Mouse (Mus musculus): ENCODE data around the gene Man2a2.
"Not testable (repeated sequence)": the region's sequence is repeated elsewhere in the genome, so short reads cannot be mapped to it uniquely, and the experiment has no call there.

The Man2a2 gene

DNA sequence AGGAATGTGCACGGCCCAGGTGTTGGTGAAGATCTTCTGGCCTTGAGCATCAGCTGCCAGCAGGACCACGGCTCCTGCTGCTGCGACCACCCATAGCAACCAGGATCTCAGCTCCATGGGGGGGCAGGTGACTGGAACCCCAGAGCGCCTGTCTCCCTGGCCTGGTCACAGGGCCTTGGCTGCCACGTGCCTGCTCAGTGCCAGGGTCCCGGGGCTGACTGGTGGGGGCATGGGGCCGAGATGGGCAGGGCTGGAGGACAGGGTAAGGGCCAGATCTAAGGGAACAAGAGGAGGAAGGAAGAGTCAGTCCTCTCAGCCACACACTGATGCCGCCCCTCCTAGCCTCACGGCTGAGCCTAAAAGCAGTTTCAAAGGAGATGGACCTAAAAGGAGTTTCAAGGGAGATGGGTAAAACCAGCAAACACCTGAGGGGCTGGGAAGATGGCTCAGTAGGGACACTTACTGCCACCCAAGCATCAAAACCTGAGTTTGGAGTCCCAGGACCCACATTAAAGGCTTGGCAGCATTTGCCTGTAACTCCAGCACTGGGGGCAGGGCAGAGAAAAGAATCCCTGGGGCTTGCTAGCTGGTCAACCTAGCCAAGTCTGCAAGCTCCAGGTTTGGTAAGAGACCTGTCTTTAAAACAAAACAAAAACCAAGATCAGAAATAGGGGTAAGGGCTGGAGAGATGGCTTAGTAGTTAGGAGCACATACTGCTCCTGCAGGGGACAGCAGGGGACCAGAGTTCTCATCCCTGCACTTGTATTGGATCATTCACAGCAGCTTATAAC lies 27.7 kb upstream of the Man2a2 start:
- no peak for DNase-seq

GRCm38 (mm10) chr7:80397986-80398385 lies 26.8 kb upstream of the Man2a2 start:
- DNase-seq, result no peak

DNA sequence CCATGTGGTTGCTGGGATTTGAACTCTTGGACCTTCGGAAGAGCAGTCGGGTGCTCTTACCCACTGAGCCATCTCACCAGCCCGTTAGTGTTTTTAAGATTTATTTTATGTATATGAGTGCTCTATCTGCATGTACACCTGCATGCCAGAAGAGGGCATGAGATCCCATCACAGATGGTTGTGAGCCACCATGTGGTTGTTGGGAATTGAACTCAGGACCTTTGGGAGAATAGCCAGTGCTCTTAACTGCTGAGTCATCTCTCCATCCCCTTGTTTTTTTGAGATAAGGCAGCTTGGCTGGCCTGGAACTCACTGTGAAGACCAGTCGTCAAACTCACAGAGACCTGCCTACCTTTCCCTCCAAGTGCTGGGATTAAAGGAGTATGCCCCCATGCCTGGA lies 25.3 kb upstream of the Man2a2 start:
- not testable (repeated sequence) for DNase-seq

DNA sequence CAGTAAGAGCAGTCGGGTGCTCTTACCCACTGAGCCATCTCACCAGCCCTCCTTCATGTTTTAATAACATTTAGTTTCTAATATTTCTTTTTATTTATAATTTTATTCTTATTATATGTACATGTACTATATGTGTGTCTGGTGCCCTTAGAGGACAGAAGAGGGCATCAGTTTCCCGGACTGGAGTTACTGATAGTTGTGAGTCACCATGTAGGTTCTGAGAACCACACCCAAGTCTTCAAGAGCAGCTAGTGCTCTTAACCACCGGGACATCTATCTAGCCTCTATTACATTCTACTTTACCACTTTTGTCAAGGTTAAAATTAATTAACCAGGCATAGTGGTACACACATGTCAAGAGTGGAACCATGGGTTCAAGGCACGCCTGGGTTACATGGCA lies 23.4 kb upstream of the Man2a2 start:
- no peak for DNase-seq

- no peak for DNase-seq
These were observed 20.9 kb upstream of the Man2a2 start for GRCm38 (mm10) chr7:80392119-80392518.

DNA sequence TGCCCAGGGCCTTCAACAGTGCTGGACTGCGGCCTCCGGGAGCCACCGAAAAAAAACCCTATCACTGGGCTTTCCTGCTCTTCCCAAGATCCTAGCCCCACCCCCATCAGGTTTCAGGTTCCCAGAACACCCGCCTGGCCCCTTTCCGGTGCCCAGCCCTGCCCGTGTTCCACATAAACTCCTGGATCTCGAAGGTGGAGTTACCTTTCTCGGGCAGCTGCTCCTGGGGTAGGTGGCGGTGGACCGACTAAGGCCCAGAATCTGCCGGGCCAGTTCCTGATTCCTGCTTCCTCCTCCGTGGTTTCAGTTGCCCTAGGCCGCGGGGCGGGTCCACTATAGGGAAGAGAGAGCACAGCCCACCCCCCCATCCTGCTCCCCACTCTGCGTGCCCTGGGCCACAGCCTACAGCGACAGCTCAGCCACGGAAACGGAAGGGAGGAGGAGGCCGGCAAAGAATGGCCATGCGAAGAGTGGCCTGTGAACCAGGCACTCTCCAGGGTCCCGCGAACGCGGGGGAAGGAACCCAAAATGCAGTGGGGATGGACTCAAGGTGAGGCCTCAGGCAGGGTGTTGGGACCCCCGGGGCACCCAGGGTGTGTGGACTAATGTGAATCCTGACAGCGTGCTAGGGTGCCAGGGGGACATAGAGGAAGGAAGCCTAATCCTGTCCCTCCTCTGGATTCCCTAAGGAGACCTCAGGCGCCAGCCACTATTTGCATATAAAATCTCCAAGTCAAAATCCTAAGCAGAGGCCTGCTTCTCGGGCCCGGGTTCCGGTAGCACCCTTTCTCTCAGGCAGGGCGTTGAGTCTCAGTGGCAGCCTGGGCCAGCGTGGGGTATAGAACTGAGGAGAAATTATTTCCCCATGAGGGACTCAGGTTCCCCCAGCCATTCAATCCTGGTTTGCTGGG lies 16.7 kb upstream of the Man2a2 start, which contains the start of gene Fes:
Gene Fes, minus strand, starts transcription at position 314 of the 911 bp plus-strand sequence.
- DNase-seq, result peak; percentile 62

- peak in 1 of 2 experiments; percentile 37 for DNase-seq
These were observed 16.0 kb upstream of the Man2a2 start for GRCm38 (mm10) chr7:80387033-80387632.

GRCm38 (mm10) chr7:80386235-80386930 lies 15.2 kb upstream of the Man2a2 start:
- DNase-seq, result peak; percentile 78 to 92

DNA sequence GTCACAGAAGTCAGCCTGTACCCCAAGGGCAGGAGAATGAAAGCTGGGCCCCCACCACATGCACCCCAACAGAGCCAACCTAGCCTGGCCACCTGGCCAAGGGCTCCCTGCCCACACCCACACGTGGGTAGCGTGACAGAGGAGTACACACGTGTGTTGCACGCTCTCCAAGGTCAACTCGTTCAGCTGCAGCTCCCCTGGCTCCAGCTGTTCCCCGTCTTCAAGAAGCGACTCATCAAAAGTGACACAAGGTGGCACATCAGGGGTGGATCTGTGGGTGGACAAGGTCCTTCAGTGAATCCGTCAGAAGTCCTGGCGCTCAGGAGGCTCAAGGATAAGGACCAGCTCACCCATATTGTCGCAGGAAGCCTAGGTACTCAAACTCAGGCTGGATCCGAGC lies 11.7 kb upstream of the Man2a2 start:
- DNase-seq, result no peak

DNA sequence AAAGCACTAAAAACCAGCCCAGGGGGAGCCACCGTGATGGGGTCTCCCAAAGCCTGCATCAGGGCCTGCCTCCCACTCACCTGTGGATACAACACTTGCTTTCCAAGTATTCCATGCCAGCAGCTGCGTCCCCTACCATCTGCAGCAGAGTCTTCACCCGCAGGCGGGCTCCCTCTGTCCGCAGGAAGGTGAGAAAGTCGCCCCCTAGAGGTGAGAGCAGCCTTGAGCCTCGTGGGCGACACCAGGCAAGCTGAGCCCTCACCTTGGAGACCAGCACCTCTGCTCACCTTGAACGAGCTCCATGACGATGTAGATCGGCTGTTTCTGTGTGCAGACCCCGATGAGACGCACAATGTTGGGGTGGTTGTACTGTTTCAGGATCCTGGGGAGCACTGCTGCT lies 8.4 kb upstream of the Man2a2 start:
- DNase-seq, result peak in 1 of 2 experiments; percentile 47

DNA sequence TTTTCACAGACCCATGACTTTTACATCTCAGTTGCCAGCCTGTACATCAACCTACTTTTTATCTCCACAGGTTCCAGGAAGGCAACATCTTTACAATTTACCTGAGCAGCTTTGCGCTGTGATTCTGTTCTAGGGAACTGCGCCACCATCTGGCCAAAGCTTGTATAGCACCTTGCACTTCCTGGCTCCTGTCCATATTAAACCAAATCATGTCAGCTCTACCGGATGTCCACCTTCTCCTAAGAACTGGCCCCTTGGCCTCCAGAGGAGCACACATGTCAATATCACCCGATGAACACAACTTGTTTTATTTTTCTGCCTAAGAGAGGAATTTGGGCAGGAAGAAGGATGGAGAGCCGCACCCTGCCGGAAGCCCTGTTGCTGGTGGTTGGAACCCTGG lies 6.3 kb upstream of the Man2a2 start:
- DNase-seq, result peak; percentile 45 to 77

GRCm38 (mm10) chr7:80376192-80376591 lies 5.0 kb upstream of the Man2a2 start:
- no peak for DNase-seq

DNA sequence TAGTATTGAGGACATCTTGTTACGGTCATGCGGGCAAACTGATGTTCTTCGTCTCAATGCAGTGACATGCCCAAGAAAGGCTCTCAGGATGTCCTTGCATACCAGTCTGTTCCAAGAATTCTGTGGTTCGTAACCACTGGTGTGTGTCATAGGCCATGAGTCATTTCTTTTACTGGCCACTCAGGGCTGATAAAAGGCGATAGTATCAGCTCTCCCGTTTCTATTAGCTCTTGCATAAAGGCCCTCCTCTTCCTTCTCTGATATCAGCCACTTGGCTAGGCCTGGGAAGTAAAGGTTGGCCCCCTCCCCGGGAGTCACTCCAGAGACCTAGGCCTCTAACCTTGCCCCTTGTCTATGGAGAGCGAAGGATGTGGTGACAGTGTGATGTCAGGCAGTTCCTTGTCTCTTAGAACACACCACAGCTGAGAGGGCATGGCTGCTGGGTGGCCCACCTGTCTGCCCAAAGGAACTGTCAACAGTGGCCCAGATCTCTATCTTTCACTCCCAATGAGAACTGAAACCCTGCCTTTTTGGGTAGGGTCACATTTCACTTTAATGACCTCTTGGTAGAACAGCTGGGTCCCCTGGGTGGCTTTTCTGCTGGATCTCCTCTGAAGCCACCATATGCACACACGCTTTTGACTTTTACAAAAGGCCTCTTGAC lies 4.3 kb upstream of the Man2a2 start:
- DNase-seq, result no peak

DNA sequence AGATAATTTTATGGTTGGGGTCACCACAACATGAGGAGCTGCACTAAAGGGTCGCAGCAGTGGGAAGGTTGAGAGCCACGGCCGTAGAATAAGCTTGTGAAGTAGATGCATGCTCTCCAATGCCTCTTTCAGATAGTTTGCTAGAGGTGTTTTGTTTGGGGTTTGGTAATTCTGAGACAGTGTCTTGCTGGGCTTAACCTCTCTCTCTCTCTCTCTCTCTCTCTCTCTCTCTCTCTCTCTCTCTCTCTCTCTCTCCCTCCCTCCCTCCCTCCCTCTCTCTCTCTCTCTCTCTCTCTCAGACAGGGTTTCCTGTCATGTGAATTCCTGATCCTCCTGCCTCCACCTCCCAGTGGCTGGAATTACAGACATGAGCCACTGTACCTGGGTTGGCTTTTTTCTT lies 3.6 kb upstream of the Man2a2 start:
- no peak for DNase-seq

GRCm38 (mm10) chr7:80374280-80374679 lies 3.1 kb upstream of the Man2a2 start:
- no peak for DNase-seq

DNA sequence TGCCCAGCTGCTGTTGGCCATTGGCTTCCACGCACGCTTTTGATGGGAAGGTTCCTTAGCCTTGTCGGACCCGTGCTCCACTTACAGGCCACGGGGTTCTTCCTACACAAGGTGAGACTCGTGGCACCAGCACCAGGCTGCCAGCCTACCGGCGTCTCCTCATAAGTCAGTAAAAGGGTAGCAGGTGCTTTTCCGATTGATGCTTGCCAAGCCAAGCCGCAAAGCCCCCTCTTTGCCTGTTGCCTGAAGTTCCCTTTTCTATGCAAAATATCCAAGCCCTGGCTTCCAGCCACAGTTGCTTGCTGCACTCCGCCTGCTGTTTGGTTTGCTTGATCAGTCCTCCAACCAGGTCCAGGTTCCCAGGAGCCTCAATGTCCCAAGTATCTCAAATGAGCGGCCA lies 2.7 kb upstream of the Man2a2 start:
- peak in 1 of 2 experiments; percentile 33 for DNase-seq

DNA sequence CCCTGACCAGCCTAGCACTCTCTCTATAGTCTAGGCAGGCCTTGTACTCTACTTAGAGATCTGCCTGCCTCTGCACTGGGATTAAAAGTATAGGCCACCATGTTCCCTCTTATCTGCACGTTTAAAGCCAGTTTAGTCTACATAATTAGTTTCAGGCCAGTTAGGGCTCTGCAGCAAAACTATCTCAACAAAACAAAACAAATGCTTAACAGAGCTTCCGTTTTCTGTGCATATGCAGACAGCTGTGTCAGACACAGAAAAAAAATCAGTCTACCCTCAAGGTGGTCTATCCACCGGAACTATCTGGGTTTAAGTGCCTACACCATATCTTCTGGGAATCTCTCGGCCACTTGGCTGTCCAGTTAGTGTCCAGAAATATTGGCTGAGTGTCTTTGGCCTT lies 2.2 kb upstream of the Man2a2 start:
- no peak for DNase-seq

DNA sequence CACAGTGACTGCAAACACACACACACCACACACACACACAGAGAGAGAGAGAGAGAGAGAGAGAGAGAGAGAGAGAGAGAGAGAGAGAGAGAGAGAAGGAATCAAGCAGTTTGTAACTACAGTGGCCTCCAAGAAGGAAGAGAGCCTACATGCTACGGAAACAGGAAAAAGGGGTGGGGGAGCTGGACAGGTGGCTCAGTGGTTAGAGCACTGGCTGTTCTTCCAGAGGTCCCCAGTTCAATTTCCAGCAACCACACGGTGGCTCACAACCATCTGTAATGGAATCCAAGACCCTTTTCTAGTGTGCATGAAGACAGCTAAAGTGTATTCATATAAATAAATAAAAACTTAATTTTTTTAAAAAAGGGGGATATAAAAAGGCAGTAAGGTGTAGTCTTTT lies 1.5 kb upstream of the Man2a2 start:
- DNase-seq, result no peak

- DNase-seq, result no peak
These were observed 991 bp upstream of the Man2a2 start for GRCm38 (mm10) chr7:80372166-80372565.

GRCm38 (mm10) chr7:80370649-80371040 lies 530 bp downstream of the Man2a2 start:
- peak; percentile 77 to 81 for DNase-seq

DNA sequence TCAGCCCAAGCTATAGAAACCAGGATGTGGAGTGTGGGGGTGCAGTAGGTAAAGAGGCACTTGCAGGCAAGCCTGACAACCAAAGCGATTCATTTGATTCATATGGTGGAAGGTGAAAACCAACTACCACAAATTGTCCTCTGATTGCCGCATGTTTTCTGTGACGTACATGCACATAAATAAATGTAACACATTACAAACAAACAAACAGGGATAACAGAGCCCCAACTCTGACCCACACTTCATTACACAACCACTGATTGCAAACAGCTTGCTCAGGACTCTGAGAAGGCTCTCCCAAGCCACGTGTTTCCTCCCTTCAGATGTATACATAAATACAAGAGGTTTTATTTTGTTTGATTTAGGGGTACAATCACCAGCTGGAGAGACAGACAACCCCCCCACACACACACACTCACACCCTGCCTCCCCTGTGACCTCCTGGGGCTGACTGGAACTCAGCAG lies 1.2 kb downstream of the Man2a2 start:
- DNase-seq, result no peak

GRCm38 (mm10) chr7:80369461-80369860 lies 1.7 kb downstream of the Man2a2 start:
- no peak for DNase-seq
